Mouse (Mus musculus): ENCODE data around the gene Rapgef4.
"Not testable (repeated sequence)": the region's sequence is repeated elsewhere in the genome, so short reads cannot be mapped to it uniquely, and the experiment has no call there.

Gene Rapgef4

DNA sequence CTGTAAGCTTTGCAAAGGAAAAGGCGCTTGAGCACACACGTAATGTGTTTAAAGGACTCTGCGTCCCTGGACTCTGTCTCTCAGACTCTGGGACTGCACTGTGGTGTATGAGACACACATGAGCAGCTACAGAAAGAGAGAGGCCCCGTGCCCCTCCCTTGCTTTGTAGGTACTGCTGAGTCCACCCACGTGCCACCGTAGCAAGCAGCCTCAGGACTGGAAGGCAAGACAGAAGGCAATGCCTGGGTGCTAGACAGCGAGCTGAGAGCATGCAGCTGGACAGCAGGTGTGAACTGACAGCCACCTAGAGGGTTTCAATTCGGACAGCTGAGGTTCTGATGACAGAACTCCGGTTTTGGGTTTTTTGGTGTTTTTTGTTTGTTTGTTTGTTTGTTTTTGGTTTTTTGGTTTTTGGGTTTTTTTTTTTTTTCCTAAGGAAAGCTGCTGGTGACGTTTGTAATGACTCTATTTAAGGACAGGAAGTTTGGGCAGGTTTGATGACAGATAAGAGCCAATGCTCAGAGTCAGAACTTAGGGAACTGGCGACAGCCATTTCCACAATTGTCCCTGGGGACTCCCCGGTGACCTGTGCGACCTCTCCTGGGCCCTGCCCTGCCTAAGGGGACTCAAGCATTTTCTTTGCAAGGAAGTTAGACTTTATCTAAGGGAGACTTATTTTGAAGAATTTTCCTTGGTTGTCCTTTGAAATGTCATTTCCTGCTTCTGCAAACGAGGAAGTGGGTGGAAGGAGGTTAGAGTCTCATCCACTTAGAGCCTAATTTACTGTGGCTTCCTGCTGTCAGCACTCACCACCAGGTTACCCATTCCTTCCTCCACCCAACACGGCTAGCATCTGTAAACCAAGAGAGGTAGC, 136.3 kb downstream of the Rapgef4 start:
- DNase-seq (ENCODE audit: low spot score), result no peak

DNA sequence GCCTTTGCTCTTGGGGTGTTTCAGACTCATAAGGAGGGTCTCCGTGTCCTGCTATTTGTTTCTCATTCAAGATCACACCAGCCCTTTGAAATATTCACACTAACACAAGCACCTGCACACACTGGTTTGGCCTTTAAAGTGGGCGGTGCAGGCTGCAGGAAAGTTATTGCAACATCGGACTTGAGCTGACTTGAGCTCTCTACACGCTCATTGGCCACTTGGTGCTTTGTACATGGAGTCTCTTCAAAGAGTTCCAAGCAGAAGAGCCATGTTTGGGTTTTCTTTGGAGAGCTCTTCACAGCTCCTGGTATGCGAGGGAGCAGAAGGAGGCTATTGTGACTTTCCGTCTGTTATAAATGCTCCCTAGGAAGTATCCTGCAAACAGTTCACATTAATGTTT, 139.2 kb downstream of the Rapgef4 start:
- DNase-seq (ENCODE audit: low spot score), result no peak

DNA sequence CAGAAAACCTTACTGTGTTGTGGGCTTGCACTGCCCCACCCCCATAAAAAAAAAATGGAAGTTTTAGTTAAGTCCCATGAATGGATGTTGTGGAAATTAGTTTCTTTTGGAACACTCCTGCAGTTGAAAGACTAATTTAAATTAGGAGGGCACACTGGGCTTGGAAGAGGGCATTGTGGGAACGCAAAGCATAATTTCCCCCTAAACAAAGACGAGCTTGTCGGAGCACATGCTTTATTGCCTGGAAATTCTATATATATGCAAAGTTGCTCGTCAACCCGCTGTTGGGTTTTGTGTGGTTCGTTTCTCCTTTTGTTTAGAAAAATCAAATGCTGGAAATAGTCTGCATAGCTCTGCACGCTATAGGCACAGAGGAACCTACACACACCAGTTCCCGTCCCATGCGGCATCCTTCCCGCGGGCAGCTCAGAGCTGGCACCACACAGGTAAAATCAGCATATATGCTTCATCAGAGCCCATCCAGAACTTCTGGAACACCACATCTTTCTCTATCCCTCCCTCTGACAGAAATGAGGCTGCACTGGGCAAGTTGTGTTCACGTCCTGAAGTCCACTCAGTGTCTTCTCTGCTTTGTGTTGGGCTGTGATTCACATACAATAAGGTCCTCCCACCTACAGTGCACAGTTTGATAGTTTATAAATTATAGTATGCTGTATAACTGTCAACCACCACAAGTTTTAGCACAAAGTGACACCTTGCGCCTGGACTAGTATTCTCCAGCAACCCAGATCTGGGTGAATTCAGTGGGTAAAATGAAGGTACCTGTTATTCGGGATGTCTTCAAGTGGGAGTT, 141.6 kb downstream of the Rapgef4 start:
- no peak for DNase-seq (ENCODE audit: low spot score)

DNA sequence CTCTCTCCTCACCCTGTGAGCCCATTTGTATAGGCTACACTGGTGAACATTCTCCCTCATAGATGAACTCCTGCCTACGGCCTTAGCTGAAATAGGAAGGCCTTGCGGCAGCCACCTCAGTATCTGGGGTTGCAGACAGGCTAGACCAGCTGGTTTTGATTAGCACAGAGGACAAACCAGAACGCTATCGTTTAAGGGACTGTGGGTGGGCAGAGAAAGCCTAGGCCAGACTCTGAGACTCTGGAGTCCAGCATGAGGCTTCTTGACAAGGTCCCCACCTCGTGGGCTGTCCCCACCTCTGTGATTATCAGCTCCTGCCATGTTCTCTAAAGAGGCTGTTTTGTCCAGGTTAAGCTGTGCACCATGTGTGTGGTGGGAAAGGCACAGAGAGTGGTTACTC, 142.8 kb downstream of the Rapgef4 start:
- no peak for DNase-seq (ENCODE audit: low spot score)

DNA sequence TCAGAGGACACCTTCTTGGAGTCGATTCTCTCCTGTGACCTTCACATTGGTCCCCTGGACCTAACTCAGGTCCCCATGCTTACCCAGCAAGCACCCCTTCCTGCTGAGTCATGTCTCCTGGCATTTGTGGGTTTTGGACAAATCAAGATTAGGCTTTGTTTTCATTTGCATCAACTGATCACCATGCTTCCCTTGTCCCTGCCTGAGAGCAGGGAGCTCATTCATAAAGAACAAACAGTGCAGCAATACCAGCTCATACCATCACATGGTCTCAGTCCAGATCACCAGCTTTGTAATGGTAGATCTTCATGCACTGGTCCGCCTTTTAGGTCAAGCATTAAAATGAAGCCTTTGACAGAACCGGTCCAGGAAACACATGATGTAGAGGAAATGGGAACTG, 144.7 kb downstream of the Rapgef4 start:
- DNase-seq (ENCODE audit: low spot score), result no peak

DNA sequence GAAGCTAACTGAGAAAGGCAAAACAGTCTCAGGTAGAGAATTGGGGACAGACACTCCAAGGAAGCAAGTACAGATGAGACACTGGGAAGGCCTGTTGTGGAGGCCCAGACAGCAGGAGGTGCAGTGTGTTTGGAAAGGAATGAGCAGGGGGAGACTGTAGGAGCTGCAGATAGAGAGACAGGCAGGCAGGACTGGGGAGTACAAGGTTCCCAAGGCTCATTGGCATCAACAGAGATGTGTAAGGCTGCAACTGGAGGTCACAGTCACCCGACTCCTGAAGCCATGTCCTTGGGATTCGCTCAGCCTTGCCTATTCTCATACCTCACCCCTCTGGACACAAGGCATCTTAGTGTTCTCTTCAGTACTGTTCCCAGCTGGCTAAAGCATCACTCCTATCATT, 145.4 kb downstream of the Rapgef4 start:
- DNase-seq (ENCODE audit: low spot score), result no peak

DNA sequence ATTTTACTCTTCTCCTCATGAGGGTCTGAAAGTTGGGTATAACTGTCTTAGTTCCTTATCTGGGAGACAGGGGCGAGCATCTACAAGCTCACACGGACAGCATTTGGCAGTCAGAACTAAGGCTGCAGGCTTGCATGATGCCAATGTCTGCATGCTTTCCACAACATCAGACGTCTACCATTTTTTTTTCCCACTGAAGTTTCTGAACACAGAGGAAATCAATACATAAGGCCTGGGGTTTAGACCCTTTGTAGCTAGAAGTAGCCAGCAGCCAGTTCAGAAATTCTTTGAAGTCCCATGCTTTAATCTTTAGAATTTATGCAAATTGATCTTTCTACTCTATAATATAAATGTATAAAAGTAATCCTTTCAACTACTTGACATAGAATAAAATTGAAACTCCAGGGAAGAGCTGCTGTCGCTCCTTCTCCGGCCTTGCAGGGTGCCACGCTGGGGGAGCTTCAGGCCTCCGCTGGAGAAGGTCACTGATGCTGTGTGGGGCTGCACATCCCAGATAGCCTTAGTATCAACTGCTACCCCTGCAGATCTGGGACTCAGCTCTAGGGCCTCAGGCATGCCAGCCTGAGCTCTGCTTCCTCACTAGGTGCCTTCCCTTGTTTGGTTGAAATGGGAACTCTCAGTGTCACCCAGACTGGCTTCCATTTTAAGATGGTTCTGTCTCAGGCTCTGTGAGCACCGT, 148.7 kb downstream of the Rapgef4 start:
- DNase-seq (ENCODE audit: low spot score), result no peak

DNA sequence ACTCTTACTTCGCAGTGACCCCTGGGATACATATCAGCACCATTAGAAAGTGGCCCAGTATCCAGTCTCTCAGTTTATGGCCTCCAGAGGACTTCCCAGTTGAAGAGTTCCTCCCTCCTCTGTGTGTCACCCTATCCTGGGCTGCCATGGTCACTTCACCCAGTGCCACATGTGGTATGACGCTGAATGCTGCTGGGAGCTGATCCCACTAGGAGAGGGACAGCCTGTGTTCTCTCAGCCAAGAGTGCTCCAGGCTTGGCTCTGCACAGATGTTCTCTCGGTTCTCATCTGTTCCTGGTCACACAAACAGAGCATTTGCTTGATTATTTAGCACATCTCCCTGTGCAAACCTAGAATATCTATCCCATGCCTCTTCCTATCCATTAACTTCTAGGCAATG, 151.2 kb downstream of the Rapgef4 start:
- DNase-seq (ENCODE audit: low spot score), result no peak

DNA sequence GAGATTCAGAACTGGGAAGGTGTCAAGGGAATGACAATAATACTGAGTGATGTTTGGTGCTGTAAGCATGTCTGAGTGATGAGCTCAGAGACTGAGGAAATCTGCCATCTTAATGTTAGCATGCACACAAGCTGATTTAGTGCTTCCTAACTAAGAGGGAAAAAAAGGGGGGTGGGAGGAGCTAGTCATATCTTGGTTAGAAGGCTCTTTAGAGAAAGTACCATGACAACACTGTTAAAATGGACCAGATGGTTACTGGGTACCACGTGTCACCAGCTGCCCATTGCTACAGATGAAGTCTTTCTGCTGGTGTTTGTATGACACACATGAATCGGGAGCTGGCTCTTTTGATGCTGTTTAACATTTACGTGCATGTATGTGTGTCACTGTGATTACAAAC, 155.0 kb downstream of the Rapgef4 start:
- no peak for DNase-seq (ENCODE audit: low spot score)

DNA sequence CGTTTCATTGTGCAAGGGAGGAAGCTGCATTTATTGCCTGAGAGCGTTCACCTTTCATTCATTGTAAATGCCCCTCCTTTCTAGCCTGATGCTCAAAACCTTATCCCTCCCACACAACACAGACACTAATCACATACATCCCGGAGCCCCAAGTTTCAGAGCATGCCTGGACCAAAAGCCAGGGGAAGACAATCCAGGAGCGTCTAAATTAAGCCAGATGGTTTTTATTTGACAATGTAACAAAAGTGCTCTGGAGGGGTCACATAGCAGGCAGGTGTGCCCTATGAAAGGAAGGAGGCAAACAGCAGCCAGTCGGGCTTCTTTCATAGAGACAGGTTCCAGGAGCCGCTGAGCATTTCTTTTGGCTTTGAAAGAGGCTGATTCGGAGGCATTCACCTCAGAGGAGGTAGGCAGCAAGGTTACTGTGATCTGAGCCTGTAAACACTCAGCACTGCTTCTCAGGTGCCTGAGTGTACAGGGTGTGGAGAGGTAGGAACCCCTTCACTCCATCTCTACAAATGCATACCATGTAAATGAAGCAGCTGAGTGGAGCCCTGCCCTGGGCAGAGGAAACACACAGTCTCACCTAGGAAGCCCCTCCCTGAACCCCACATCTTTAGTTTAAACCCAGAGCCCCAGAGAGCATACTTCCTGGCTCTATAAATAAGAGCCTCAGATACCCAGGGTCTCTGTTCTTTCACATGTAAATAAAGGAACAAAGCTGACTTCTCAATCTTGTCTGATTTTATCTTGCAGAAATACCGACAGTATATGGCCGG, 155.6 kb downstream of the Rapgef4 start:
- no peak for DNase-seq (ENCODE audit: low spot score)

DNA sequence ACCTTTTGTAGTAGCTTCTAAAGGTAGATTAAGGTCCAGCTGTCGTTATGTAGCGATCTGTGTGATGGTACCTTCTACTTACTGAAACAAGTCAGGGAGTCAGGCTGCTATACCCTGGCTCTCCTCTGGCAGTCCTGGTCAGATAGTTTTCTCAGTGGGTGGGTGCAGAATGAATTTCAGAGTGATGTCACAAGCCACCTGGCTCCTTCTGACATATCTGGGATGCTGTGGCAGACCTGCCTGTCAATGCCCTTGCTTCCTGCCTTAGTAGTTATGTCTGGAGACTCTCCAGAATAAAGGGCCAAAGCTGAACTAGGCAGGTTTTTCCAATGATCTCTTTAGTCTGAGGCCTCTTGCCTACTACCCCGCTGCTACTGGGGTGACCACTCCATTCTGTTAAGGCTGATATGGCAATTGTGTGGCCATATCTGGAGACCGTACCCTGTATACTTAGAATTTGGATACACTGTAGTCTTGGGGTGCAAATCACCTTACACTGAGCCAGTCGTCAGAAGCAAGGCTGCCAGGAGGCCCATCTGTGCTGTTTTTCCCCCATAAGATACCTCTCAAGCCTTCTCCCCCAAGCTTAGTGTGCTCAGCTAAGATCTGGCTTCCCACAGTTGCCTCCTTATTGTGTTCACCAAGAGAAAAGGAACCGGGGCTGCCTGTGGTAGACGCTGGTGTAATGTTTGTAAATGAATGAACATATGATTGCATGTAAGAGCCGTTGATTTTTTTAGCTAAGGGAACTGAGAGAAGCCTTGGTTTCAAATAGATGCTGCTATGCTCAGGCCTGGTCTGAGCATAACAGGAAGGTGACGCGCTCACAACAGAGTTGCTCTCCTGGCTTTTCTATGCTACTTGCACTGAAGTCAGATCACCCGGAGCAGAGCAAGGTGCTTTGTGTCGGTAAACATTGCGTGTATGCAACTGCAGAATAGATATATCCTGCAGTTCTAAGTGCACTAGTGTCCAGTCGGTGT, 159.1 kb downstream of the Rapgef4 start:
- DNase-seq (ENCODE audit: low spot score), result no peak

DNA sequence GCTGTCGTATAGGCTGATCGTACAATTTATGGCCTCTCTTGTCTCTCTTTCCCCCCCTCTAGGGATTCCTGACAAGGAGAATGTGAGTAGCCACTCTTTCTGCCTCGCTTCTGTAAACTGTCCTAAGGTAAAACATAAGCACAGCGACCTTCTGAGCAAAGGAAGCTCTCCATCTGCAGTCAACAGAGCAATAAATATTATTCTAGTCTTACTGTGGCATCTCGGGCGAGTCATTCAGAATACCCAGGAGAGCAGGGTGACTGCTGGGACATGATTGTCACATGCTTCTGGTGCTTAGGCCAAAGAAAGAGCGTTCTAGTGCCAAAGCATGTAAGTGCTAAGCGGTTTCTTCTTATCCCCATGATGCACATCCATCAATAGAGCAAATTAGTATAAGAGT, 160.1 kb downstream of the Rapgef4 start:
- no peak for DNase-seq (ENCODE audit: low spot score)

DNA sequence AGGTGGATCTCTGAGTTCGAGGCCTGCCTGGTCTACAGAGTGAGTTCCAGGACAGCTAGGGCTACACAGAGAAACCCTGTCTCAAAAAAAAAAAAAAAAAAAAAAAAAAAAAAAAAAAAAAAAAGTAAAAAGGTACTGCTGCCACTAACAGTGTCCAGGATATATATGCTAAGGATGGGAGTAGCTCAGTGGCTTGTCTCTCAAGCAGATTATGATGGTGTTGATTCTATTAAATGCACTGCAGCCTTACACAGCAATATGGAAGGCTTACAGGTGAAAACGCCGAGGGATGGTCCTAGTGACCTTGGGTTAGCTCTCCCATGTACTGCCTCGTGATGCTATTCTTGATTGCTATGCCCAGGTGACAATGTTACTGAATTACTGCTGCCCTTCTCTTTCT, 160.7 kb downstream of the Rapgef4 start:
- not testable (repeated sequence) for DNase-seq (ENCODE audit: low spot score)

DNA sequence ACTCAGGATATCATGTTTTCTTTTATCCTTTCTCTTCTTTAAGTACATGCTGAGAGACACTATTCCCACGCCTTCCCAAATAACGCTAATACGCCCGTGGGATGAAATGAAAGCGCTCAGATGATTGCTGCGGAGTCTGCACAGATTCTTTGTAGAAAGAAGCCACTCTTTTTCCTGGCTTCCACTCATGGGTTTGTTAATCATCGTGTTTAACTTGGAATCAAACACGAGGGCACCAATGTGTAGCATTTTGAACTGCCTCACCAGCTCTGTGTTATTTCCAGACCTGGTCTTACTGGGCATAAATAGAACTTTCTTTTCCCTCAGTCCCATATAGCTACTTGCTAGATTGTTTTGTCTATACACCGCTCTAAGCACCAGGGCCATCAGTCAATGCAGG, 162.4 kb downstream of the Rapgef4 start:
- no peak for DNase-seq (ENCODE audit: low spot score)

DNA sequence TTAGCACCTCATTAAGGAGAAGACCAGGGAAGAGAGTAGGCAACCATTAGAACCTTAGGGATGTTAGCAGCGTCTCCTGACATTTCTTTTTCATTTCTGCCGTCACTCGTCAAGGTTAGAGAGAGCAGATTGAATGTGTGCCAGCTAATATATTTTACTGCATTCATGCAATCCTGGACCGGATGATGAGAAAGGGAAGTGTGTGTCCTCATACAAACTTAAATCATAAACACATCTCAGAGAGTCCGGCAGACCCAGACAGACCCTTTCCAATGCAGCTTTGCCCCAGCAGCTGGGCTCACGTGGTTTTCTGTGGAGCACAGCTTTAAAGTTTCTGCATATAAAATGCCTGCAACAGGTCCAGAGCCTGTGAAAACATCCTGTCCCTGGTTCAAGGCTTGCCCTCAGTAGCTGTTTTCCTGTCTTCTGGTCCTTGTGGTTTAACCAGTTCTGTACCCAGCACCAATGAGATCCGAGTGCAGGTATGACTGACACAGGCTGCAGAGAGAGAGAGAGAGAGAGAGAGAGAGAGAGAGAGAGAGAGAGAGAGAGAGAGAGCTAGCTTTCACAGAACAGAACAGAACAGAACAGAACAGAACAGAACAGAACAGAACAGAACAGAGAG, 163.6 kb downstream of the Rapgef4 start:
- DNase-seq (ENCODE audit: low spot score), result no peak

DNA sequence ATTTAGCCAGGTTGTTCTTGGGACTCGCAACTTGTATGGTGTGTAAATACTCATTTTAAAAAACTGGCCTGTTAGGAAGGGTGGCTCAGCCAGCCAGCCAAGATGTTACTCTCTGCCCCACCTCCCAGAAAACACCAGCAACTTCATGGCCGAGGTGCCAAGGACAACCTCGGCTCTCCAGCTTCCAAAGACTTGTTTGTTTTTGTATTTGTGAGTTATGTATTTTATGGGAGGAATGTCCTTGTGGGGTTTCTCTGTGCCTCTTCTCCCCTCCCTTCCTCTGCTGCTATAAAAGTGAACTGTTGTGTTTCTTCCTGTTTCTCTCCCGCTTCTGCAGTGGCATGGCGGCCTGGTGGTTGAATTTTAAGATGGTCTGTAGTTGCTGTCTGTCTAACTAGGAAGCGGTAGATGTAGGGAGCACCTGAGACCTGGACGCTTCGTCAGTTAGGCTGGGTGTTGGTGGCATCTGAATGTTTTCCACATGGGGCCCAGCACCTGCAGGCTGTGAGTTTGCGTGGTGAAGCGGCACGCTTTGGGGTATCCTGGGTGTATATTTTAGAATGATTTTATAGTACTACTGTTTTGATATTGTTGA, 164.3 kb downstream of the Rapgef4 start:
- no peak for DNase-seq (ENCODE audit: low spot score)

DNA sequence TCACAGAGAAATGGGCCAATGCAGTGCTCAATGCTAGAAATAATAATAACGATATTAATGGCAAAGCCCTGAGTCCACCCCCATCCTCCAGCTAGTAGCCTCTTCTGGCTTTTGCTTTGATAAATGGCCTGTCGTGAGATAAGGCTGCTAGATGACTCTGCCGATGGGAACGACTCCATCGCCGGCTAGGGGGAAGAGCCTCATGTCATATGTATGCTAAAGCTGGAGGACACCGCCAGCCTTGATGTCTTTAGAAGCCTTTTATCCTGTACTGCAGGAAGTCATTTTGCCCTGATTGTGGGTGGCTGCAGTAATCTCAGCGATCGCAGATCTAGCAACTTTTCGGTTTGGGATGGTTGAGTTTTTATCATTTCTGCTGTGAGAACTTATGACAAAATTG, 165.0 kb downstream of the Rapgef4 start:
- no peak for DNase-seq (ENCODE audit: low spot score)

DNA sequence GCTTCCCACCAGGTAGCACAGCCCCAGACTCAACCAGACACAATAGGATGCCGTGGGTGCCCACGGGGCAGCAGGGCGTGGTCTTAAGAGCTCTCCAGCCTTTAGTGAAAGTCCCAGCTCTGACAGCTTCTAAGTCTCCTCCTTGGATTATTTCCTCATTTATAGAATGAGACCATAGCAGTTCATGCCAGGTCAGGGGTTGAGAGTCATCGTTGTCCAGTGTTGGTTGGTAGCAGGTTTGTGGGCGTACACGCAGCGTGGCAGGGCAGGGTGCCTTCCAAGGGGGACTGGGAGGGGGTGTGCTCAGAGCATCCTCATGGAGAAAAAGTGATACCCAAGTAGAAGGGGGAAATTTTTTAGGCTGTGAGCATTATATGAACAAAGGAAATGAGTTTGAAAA, 166.2 kb downstream of the Rapgef4 start:
- no peak for DNase-seq (ENCODE audit: low spot score)

DNA sequence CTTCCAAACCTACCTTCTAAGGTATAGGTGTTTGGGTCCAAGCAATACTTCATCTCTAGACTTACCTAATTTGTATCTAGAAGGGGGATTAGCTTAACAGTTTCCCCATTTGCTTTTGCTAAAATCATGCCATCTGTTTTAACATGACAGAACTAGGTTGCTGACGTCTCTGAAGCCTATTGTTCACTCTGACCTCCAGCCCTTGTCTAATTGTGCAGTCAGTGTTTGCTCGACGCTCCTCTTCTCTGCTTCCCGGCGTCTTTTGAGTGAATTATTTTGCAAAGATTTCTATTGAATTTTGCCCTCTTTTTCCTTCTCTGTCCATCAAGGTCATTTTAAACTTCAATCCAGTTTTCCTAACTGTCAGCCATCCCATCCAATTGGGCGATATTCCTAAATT, 166.7 kb downstream of the Rapgef4 start:
- DNase-seq (ENCODE audit: low spot score), result no peak

DNA sequence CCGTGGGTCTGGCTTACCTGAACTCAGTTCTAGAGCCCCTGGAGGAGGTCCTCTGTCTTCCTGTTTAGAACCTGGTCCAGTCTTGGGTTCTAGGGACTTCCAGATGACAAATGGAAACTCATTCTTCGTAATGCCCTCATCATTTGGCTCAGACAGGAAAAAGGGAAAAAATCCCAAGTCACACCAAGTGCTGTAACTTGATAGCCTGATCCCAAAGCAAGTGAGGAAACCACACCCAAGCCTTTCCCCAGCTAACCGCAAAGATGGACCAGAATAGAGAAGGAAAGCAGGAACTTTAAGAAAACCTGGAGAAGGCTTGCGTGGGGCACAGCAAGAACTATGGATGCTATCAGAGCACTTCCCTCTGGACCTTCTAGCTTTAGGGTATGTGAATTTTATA, 167.6 kb downstream of the Rapgef4 start:
- DNase-seq (ENCODE audit: low spot score), result no peak

All from urinary bladder, postnatal 10 days (tissue).